Mouse (Mus musculus) liver, embryonic 14 days (tissue): ENCODE data around the gene Olfr45. TPM values are rescaled to one million over a fixed set of nuclear protein-coding genes. Genes with fewer than 3 reads are reported as not detected.

Source experiments
- polyA plus RNA-seq: library from polyadenylated mRNA; depleted of rRNA; stranded (reverse); fragments of >200 nt; gene quantifications from 2 replicates; pipeline ENCODE4 v1.2.3, GENCODE M21; 2012; rRNA removed

Olfr45 gene
- not detected in 2 replicates for polyA plus RNA-seq

DNA sequence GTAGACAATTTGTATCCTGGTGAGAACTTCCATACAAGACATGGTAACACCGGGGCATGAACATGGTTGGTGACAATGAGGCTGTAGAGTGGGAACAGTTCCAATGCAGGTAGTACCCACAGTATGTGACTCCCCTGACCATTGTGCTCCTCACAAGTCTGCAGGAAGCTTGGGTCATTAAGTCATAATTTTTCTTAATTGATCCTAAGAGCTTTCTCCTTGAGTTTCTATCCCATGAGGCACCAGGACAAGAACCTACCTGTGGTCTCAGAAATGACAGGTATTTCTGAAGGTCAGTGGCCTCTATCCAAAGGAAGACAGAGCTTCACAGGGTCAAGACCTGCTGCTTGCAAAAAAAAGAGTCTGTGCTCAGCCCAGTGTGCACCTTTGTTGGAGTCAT lies at the start of gene Olfr45:
TSS of gene Olfr45 (plus strand) at position 301 of the 400 bp plus-strand sequence.

DNA sequence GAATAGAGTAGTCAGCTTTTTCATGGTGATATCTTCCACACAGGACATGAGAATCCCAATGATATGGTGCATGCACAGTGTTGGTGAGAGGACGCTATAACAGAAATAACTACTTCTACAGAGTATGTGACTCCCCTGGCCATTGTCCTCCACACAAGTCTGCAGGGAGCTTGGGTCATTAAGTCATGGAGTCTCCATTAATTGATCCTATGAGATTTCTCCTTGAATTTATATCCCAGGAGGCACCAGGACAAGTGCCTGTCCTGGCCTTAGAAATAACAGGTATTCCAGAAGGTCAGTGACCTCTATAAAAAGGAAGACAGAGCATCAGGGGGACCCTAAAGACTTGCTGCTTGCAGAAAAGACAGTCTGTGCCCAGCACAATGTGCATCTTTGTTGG lies 35.6 kb upstream of the Olfr45 start, which contains the start of gene Olfr53:
TSS of gene Olfr53 (plus strand) at position 301 of the 400 bp plus-strand sequence.

GRCm38 (mm10) chr7:140659630-140660029 lies 22.1 kb upstream of the Olfr45 start, which contains the start of gene Olfr539:
Gene Olfr539, plus strand, starts transcription at chr7:140659930.

DNA sequence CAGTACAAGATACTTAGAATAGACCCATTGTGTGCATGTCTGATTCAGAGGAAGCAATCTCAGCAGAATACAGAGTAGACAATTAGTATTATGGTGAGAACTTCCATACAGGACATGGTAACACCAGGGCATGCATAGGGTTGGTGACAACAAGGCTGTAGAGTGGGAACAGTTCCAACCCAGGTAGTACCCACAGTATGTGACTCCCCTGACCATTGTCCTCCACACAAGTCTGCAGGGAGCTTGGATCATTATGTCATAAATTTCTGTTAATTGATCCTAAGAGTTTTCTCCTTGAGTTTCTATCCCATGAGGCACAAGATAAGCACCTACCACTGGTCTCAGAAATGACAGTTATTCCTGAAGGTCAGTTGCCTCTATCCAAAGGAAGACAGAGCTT lies 15.2 kb downstream of the Olfr45 start, which contains the start of gene Olfr541:
TSS of gene Olfr541 (plus strand) at position 301 of the 400 bp plus-strand sequence.

Other genes starting within 250 kb of the Olfr45 start
- gene Olfr533, start 218.6 kb upstream of the Olfr45 start, polyA plus RNA-seq, result not detected in 2 replicates
- not detected in 2 replicates for gene Olfr535, start 197.7 kb upstream of the Olfr45 start, polyA plus RNA-seq
- gene Olfr536, start 174.6 kb upstream of the Olfr45 start, polyA plus RNA-seq, result not detected in 2 replicates
- gene Olfr538, start 114.1 kb upstream of the Olfr45 start, polyA plus RNA-seq, result not detected in 2 replicates
- gene Olfr46, start 80.7 kb upstream of the Olfr45 start, polyA plus RNA-seq, result not detected in 2 replicates
- gene Olfr61, start 53.0 kb upstream of the Olfr45 start, polyA plus RNA-seq, result not detected in 2 replicates
- not detected in 2 replicates for gene Olfr53, start 35.5 kb upstream of the Olfr45 start, polyA plus RNA-seq
- not detected in 2 replicates for gene Olfr539, start 22.0 kb upstream of the Olfr45 start, polyA plus RNA-seq
- not detected in 2 replicates for gene Olfr541, start 15.3 kb downstream of the Olfr45 start, polyA plus RNA-seq
- 0.06 and 0.07 TPM in 2 replicates for gene Cyp2e1, start 81.8 kb downstream of the Olfr45 start, polyA plus RNA-seq
- gene Syce1, start 105.9 kb downstream of the Olfr45 start, polyA plus RNA-seq, result 0.05 and 0.12 TPM in 2 replicates
- gene Zfp941, start 140.2 kb downstream of the Olfr45 start, polyA plus RNA-seq, result 0.11 and 0.14 TPM in 2 replicates
- 7.3 and 8.3 TPM in 2 replicates for gene Urah, start 153.1 kb downstream of the Olfr45 start, polyA plus RNA-seq
- not detected in 2 replicates for gene Scgb1c1, start 163.6 kb downstream of the Olfr45 start, polyA plus RNA-seq
- not detected in 2 replicates for gene Odf3, start 165.9 kb downstream of the Olfr45 start, polyA plus RNA-seq
- gene Gm45785, start 174.4 kb downstream of the Olfr45 start, polyA plus RNA-seq, result not detected in 2 replicates
- 14.7 and 15.6 TPM in 2 replicates for gene Ric8a, start 175.0 kb downstream of the Olfr45 start, polyA plus RNA-seq
- 10.5 and 11.7 TPM in 2 replicates for gene Bet1l, start 175.6 kb downstream of the Olfr45 start, polyA plus RNA-seq
- gene Psmd13, start 200.0 kb downstream of the Olfr45 start, polyA plus RNA-seq, result 50.0 and 57.2 TPM in 2 replicates
- 12.5 and 15.1 TPM in 2 replicates for gene Sirt3, start 200.4 kb downstream of the Olfr45 start, polyA plus RNA-seq
- gene Cox8b, start 218.5 kb downstream of the Olfr45 start, polyA plus RNA-seq, result 0.48 TPM in 1 of 2 replicates, not detected in the other
- 5.6 and 7.4 TPM in 2 replicates for gene Nlrp6, start 239.0 kb downstream of the Olfr45 start, polyA plus RNA-seq